Mouse (Mus musculus): ENCODE data around the gene Mier1. TPM values are rescaled to one million over a fixed set of nuclear protein-coding genes. Genes with fewer than 3 reads are reported as not detected.

Mier1 gene
- total RNA-seq, 1 experiment = 37.9 TPM

GRCm38 (mm10) chr4:103203646-103204045 lies 89.5 kb downstream of the Mier1 start:
- in situ Hi-C loops (cut with MboI; ENCODE audit: low sequenced_read_pairs in 2 of 2, unreplicated experiment in 2 of 2) = no loop called here
- Histone ChIP-seq H3K9ac (ENCODE audit: insufficient read depth, low read depth, low read length, poor library complexity, severe bottlenecking) (no peak overlapping the region), H3K4me3 (ENCODE audit: insufficient read depth in 1 of 2, low read depth in 1 of 2, low read length in 2 of 2, poor library complexity in 1 of 2, severe bottlenecking in 1 of 2) (no peak overlapping the region), H3K27ac (ENCODE audit: insufficient read depth, low read depth, low read length, poor library complexity, severe bottlenecking) (no peak overlapping the region), H3K36me3 (ENCODE audit: control insufficient read depth, insufficient read depth, low read length, poor library complexity, severe bottlenecking) (peaks cover 10% of the 10 kb centered on the region; the same call in 1 of the 2 replicates), H3K9me3 (ENCODE audit: control insufficient read depth, insufficient read depth, low read depth, low read length) (no peaks in the 10 kb centered on the region), H3K4me1 (ENCODE audit: control insufficient read depth in 2 of 2, insufficient read depth in 2 of 2, low read length in 2 of 2, poor library complexity in 1 of 2) (peaks cover 0 to 3% of the 10 kb centered on the region in 2 experiments; a peak in 1 of 4 replicates)
- no peak for TF ChIP-seq HCFC1 (IDR thresholded peaks at IDR 0.05; ENCODE audit: borderline replicate concordance, insufficient read depth, low read length)
- DNase-seq (ENCODE audit: low read depth, low spot score) = no peak

- Histone ChIP-seq H3K4me3 (ENCODE audit: insufficient read depth in 1 of 2, low read depth in 1 of 2, low read length in 2 of 2, poor library complexity in 1 of 2, severe bottlenecking in 1 of 2) (no peak overlapping the region), H3K9me3 (ENCODE audit: control insufficient read depth, insufficient read depth, low read depth, low read length) (no peaks in the 10 kb centered on the region), H3K9ac (ENCODE audit: insufficient read depth, low read depth, low read length, poor library complexity, severe bottlenecking) (no peak overlapping the region), H3K27ac (ENCODE audit: insufficient read depth, low read depth, low read length, poor library complexity, severe bottlenecking) (no peak overlapping the region), H3K36me3 (ENCODE audit: control insufficient read depth, insufficient read depth, low read length, poor library complexity, severe bottlenecking) (0 out of 2 replicates have a peak, but pooled peaks cover 2% of the 10 kb centered on the region), H3K4me1 (ENCODE audit: control insufficient read depth in 2 of 2, insufficient read depth in 2 of 2, low read length in 2 of 2, poor library complexity in 1 of 2) (0 out of 4 replicates have a peak, but pooled peaks cover 0 to 3% of the 10 kb centered on the region in 2 experiments)
- in situ Hi-C loops (cut with MboI; ENCODE audit: low sequenced_read_pairs in 2 of 2, unreplicated experiment in 2 of 2) = no loop called here
- DNase-seq (ENCODE audit: low read depth, low spot score) = no peak
- TF ChIP-seq CHD2 (IDR thresholded peaks at IDR 0.05; ENCODE audit: low read depth, low read length) = no peak
- TF ChIP-seq ZNF384 (IDR thresholded peaks at IDR 0.05; ENCODE audit: low read depth, low read length) = no peak
- TF ChIP-seq MAFK (IDR thresholded peaks at IDR 0.05; ENCODE audit: insufficient read depth, low read depth, low read length) = no peak
- no peak for TF ChIP-seq ZC3H11A (IDR thresholded peaks at IDR 0.05; ENCODE audit: borderline replicate concordance, low read depth, low read length)
- TF ChIP-seq HCFC1 (IDR thresholded peaks at IDR 0.05; ENCODE audit: borderline replicate concordance, insufficient read depth, low read length) = no peak
These were observed 94.4 kb downstream of the Mier1 start for GRCm38 (mm10) chr4:103208553-103208952.

- peak overlapping the region; percentile 88 to 91 for H3K4me3 ChIP-seq (ENCODE audit: insufficient read depth in 1 of 2, low read depth in 1 of 2, low read length in 2 of 2, poor library complexity in 1 of 2, severe bottlenecking in 1 of 2)
- H3K4me1 ChIP-seq (ENCODE audit: control insufficient read depth in 2 of 2, insufficient read depth in 2 of 2, low read length in 2 of 2, poor library complexity in 1 of 2) = peaks cover 2 to 3% of the 10 kb centered on the region in 2 experiments; a peak in 1 of 4 replicates
- H3K36me3 ChIP-seq (ENCODE audit: control insufficient read depth, insufficient read depth, low read length, poor library complexity, severe bottlenecking) = no peaks in the 10 kb centered on the region
- TF ChIP-seq HCFC1 (IDR thresholded peaks at IDR 0.05; ENCODE audit: borderline replicate concordance, insufficient read depth, low read length) (no peak), ZC3H11A (IDR thresholded peaks at IDR 0.05; ENCODE audit: borderline replicate concordance, low read depth, low read length) (no peak), MAFK (IDR thresholded peaks at IDR 0.05; ENCODE audit: insufficient read depth, low read depth, low read length) (no peak), ZNF384 (IDR thresholded peaks at IDR 0.05; ENCODE audit: low read depth, low read length) (no peak), CHD2 (IDR thresholded peaks at IDR 0.05; ENCODE audit: low read depth, low read length) (no peak)
- no peak for DNase-seq (ENCODE audit: low read depth, low spot score)
- no peaks in the 10 kb centered on the region for H3K9me3 ChIP-seq (ENCODE audit: control insufficient read depth, insufficient read depth, low read depth, low read length)
- no peak overlapping the region for H3K27ac ChIP-seq (ENCODE audit: insufficient read depth, low read depth, low read length, poor library complexity, severe bottlenecking)
- H3K9ac ChIP-seq (ENCODE audit: insufficient read depth, low read depth, low read length, poor library complexity, severe bottlenecking) = peak overlapping the region; percentile 89
- in situ Hi-C loops (cut with MboI; ENCODE audit: low sequenced_read_pairs in 2 of 2, unreplicated experiment in 2 of 2) = no loop called here
These were observed 99.8 kb downstream of the Mier1 start for GRCm38 (mm10) chr4:103213859-103214497.

- no peak for DNase-seq (ENCODE audit: low read depth, low spot score)
- in situ Hi-C loops (cut with MboI; ENCODE audit: low sequenced_read_pairs in 2 of 2, unreplicated experiment in 2 of 2) = no loop called here
These were observed 100.3 kb downstream of the Mier1 start for GRCm38 (mm10) chr4:103214498-103214924.

More at GRCm38 (mm10) chr4:103214498-103214924, 100.3 kb downstream of the Mier1 start:
- Histone ChIP-seq H3K9ac (ENCODE audit: insufficient read depth, low read depth, low read length, poor library complexity, severe bottlenecking) (peak overlapping the region; percentile 89), H3K27ac (ENCODE audit: insufficient read depth, low read depth, low read length, poor library complexity, severe bottlenecking) (peak overlapping the region; percentile 34; the same call in 1 of the 2 replicates), H3K9me3 (ENCODE audit: control insufficient read depth, insufficient read depth, low read depth, low read length) (no peaks in the 10 kb centered on the region), H3K4me3 (ENCODE audit: insufficient read depth in 1 of 2, low read depth in 1 of 2, low read length in 2 of 2, poor library complexity in 1 of 2, severe bottlenecking in 1 of 2) (peak overlapping the region; percentile 88 to 91), H3K4me1 (ENCODE audit: control insufficient read depth in 2 of 2, insufficient read depth in 2 of 2, low read length in 2 of 2, poor library complexity in 1 of 2) (peaks cover 2 to 3% of the 10 kb centered on the region in 2 experiments; a peak in 1 of 4 replicates), H3K36me3 (ENCODE audit: control insufficient read depth, insufficient read depth, low read length, poor library complexity, severe bottlenecking) (no peaks in the 10 kb centered on the region)
- TF ChIP-seq MAFK (IDR thresholded peaks at IDR 0.05; ENCODE audit: insufficient read depth, low read depth, low read length) (no peak), HCFC1 (IDR thresholded peaks at IDR 0.05; ENCODE audit: borderline replicate concordance, insufficient read depth, low read length) (no peak), ZC3H11A (IDR thresholded peaks at IDR 0.05; ENCODE audit: borderline replicate concordance, low read depth, low read length) (no peak), ZNF384 (IDR thresholded peaks at IDR 0.05; ENCODE audit: low read depth, low read length) (no peak)

Other genes starting within 250 kb of the Mier1 start
- not detected in 2 replicates for gene Tctex1d1, start 135.8 kb upstream of the Mier1 start, total RNA-seq (2012; rRNA removed)
- not detected in 2 replicates for gene Insl5, start 87.5 kb upstream of the Mier1 start, total RNA-seq (2012; rRNA removed)
- 0.74 and 0.76 TPM in 2 replicates for gene Wdr78, start 165 bp downstream of the Mier1 start, total RNA-seq (2012; rRNA removed)
- 13.0 TPM in 2 replicates for gene Slc35d1, start 100.8 kb downstream of the Mier1 start, total RNA-seq (2012; rRNA removed)
- gene 4921539E11Rik, start 176.5 kb downstream of the Mier1 start, total RNA-seq (2012; rRNA removed) = not detected in 2 replicates
- gene Oma1, start 199.4 kb downstream of the Mier1 start, total RNA-seq (2012; rRNA removed) = 17.4 and 21.4 TPM in 2 replicates